Mouse (Mus musculus) C2C12 (cell line): Measurements from ENCODE around the gene Akirin1.

Source experiments
- CEBPB ChIP-seq: IDR thresholded peaks from one replicate; pipeline ENCODE4 v1.6.1; 2011; ENCODE audit warnings: low read depth, mild to moderate bottlenecking, control low read depth, moderate library complexity
- CTCF ChIP-seq: IDR thresholded peaks from one replicate; pipeline ENCODE4 v1.5.1; 2011; ENCODE audit not compliant: control insufficient read depth, insufficient read depth, insufficient read length
- MAX ChIP-seq: IDR thresholded peaks from one replicate; pipeline ENCODE4 v1.6.1; 2011; ENCODE audit warnings: mild to moderate bottlenecking, control low read depth
- MYOD1 ChIP-seq: IDR thresholded peaks from one replicate; pipeline ENCODE4 v1.6.1; 2011; ENCODE audit warnings: low read depth; ENCODE audit not compliant: control insufficient read depth, insufficient read length
- USF1 ChIP-seq: IDR thresholded peaks from one replicate; pipeline ENCODE4 v1.6.1; 2011; ENCODE audit warnings: low read depth, mild to moderate bottlenecking, control low read depth, moderate library complexity

DNA sequence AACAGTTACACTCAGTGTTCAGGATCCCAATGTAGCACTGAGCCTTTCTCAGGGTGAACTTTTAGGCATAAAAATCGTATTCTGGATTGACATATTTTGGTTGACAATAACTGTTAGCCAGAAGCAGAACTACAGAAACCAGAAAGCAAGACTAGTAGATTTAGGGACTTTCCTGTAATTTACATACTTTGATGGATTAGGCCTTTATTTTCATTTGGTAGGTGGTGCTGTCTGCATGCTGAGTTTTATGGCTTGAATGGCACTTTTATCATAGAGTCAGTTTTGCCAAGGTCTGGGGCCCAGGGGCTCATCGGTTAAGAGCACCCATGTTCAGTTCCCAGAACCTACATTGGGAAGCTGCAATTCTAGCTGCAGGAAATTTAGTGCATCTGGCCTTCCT, 44.9 kb upstream of the Akirin1 start:
- no peak for TF ChIP-seq CTCF
- no peak for TF ChIP-seq MAX
- TF ChIP-seq CEBPB, result no peak
- TF ChIP-seq MYOD1, result no peak
- no peak for TF ChIP-seq USF1
